Mouse (Mus musculus): ENCODE results near the gene Tac2.

Gene Tac2

DNA sequence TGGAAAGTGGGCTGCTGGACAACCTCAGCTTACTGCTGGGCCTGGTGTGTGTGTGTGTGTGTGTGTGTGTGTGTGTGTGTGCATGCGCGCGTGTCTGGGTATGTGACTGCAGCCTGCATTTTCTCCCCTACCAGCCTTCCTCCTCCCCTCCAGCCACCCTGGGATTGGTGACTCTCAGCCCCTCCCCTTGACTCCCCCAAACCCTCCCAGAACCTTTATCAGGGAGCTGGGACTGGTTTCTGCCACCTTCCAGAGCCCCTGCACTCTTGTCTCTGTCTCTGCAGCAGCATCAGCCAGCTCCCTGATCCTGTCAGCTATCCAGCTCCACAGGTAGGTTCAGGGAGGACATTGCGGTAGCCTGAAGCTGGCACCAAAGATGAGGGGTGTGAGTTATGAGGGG is 858 bp downstream of the Tac2 start:
- DNase-seq (ENCODE audit: low read depth, low spot score): no peak

DNA sequence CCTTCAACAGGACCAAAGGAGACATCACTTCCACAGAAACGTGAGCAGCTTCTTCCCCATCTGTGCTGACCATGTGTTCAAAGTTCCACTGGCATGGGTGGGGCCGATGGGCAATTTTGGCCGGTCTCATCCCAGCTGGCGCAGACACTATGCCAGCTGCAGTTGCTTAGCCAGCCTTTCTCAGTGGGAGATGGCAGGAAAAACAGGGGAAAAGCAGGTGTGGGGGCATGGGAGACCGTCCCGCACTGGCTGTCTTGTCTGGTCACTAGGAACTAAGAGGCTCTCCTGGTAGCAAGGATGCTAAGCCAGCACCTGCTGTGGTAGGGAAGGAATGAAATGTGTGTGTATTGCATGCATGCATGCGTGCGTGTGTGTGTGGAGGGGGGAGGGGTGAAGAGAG is 4.2 kb downstream of the Tac2 start:
- DNase-seq (ENCODE audit: low read depth, low spot score): no peak

DNA sequence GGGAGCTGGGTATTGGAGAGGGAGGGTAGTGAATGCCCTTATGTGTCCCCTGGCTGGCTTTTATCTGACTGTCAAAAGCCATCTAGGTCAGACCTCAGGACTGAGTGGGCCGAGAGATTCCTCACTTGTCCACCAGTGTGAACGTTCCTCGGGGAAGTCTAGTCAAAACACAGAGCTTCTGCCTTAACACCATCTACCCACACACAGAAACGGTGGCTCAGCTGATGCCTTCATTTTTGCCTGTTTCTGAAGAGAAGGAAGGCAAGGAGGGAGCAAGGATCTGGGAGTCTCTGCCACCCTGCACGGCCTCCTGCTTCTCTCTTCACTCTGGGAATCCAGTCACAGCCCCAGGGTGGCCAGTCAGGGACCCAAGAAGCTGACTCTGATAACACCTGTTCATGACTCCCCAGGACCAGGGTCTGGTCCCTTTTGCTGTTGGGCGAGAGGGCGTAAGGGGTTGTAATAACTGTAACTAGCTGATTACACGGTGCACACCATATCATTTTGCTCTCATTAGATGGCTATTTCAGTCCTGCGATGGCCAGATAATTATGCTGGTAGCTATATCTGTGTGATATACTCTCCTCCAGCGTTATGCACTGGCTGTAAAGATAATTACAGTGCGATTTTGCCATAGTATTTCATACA is 6.1 kb downstream of the Tac2 start:
- no peak for DNase-seq (ENCODE audit: low read depth, low spot score)

DNA sequence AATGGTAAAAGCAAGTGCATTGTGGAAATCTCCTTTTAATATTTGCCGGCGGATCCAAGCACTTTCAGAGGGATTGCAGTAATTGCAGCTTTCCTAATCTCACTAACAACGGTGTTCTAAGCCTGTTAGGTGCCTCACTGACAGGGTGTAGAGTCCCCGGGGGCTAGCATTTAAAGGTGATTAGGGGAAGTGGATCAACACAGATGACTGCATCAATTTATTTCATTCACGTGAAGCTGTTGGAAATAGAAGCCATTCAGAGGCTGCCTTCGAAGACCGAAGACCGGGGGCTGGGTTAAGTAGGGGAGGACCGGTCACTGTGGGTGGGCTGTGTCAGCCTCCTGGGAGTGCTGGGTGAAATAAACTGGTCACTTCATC is 6.6 kb downstream of the Tac2 start:
- DNase-seq (ENCODE audit: low read depth, low spot score): no peak

DNA sequence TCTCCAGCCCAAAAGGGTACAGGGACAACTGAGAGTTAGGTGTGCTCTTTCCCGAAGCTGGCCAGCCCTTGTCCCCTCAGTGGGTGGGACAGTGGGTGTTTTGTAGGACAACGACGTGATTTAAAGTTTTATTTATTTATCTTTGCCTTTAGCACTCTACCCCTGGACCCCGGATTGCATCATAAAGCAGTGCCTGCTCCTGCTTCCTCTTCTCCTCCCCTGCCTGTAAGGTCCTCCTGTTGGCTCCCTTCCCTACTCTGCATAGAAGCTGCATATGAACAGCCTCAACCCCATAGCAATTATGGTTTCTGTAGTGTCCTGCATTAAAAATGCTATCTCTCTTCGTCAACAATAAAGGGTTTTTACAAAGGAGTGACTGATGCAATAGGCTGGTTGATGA is 7.1 kb downstream of the Tac2 start:
- no peak for DNase-seq (ENCODE audit: low read depth, low spot score)

DNA sequence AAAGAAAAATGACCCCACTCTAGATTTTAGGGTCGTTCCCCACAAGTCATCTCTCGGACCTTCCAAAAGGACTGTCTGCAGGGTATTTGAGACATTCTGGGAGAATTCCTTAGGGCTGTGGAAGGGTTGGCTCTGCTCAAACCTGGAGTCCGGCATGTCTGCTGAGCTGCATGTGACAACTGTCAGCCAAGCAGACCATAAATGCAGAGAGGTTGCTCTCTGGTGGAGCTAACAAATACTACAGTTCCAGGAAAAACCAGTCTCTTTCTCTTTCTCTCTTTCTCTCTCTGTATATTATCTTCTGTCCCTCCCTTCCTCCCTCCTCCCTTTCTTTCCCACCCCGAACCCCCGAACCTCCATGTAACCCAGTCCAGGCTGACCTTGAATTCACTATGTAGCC is 10.2 kb downstream of the Tac2 start:
- DNase-seq (ENCODE audit: low read depth, low spot score): no peak

DNA sequence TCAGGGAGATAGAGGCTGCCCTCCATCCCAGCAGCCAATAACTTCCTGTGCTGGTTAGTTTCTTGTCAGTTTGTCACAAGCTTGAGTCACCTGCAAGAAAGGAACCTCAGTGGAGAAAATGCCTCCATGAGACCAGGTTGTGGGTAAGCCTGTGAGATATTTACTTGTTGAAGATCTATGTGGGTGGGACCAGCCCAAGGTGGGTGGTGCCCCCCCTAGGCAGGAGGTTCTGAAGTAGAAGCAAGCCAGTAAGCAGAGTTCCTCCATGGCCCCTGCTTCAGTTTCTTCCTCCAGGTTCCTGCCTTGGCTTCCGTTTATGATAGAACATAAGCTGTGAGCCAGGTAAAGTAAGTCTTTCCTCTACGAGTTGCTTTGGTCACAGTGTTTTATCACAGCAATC is 12.0 kb downstream of the Tac2 start:
- no peak for DNase-seq (ENCODE audit: low read depth, low spot score)

DNA sequence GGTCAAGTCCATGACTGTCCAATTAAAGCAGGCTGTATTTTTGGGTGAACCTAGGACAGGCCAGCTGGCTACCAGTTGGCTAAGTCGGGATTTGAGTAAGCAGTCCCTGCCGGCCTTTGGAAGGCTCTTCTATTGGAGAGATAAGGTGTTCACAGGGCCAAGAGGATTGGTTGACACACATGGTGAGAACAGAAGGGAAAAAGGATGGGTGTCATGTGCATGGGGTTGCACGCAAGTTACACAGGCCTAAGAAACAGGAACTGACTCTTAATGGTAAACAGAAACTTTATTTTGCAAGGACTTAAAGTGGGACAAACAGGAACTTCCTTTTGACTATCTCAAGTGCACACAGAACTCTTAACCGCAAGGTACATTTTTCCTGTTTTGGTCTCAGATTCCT is 12.6 kb downstream of the Tac2 start:
- no peak for DNase-seq (ENCODE audit: low read depth, low spot score)

DNA sequence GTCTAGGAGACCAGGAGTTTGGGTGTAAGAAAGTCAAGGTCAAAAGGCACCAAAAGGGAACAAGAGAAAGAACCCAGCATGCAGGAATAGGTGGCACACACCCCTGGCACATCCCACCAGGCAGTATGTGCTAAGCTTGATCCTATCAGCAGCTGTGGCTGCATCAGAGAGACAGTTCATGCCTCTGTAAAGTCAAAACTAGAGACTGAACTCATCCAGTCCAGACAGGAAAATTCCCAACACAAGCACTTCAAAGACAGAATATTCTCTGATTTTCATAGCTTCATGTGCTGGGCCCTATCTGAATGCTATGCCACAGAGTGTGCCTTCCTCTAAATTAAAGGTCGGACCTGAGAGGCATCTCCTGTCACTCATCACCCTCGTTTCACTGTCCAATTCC is 13.3 kb downstream of the Tac2 start:
- no peak for DNase-seq (ENCODE audit: low read depth, low spot score)

DNA sequence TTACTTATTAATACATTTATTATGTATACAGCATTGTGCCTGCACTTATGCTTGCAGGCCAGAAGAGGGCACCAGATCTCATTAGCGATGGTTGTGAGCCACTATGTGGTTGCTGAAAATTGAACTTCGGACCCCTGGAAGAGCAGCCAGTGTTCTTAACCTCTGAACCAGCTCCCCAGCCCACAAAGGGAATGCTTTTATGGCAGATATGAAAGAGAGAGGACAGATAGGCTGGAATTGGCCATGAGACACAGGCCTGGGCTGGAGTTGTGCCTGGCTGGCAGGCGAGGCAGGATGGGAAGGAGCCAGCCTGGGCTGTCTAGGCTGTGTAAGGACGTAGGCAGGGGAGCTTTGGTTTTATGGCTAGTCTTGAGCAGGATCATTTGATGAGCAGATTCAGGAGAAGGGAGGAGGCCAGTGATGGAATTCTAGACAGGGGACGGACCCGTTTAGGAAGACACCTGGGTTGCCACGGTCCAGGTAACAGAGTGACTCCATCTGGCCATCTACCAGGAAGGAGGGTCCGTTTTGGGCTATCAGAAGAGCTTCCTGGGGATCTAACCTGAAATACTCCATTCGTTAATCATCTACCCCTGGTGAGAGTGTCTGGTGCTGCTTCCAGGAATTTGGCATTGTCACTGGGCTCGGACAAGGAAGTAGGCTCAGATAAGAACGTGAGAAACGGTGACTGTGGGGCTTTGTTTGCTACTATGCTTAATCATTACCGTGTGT is 14.0 kb downstream of the Tac2 start:
- DNase-seq (ENCODE audit: low read depth, low spot score): no peak

DNA sequence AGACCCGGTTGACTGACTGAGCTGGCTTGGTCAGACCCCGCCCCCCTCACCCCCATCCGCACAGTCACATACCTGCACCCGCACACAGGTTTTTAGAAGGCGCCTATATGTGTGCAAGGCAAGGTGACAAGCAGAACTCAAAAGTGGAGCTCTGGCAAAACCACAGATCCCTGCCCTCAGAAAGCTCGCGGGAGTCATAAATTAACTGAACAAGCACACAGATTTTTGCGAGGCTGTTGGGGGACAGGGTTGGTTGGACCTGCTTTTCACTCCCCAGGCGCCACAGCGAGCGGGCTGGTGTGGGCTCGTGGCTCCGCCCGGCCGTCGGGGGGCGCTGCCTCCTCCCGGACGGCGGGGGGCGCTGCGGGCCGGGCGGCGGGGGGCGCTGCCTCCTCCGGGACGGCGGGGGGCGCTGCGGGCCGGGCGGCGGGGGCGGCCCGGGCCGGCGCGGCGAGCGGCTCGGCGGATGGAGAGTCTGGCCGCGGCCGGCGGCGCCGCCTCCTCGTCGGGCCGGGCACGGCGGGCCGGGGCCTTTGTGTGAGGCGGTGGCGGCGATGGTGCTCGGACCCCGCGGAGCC is 14.9 kb downstream of the Tac2 start, which contains the start of gene Zbtb39:
Gene Zbtb39, plus strand, starts transcription at position 456 of the 578 bp plus-strand sequence.
- DNase-seq (ENCODE audit: low read depth, low spot score): no peak

DNA sequence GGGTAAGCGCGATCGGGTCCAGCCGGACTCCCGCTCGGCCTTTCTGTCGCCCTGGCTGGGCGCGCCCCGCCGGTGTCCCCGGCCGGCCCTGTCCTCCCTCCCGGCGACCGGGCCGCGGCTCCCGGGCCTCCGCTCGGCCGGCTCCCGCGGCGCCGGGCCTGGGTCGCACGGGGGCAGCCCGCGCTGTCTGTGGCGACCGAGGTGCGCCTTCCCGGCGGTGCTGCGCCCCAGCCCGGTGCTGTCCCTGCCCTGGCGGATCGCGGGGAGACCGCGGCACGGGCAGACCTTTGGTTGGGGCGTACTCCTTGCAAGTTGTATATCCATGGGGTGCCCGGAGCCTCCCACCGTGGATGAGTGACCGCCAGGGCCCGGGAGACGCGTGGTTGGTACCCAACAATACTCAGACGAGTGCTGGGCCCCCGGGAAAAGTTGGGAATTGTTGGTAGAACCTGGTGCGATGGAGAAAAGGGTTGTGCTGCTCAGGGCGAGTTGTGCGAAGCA is 15.4 kb downstream of the Tac2 start:
- no peak for DNase-seq (ENCODE audit: low read depth, low spot score)

DNA sequence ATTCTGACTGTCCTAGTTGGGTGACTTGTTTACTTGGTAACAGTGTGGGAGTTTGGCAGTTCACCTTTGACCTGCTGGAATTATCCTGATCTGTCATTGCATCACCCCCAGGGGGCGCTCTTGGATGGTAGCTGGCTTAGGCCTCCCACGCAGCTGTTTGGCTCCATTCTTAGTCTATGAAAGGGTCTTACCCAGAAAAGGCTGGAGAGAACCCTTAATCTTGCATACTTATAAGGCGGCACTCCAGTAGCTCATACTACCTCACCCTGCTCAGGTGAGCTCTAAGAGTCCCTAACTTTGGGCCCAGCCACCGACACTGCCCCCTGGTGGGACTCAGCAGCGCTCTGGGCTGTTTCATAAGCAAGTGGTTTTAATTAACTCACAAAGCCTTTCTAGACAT is 20.4 kb downstream of the Tac2 start:
- no peak for DNase-seq (ENCODE audit: low read depth, low spot score)

DNA sequence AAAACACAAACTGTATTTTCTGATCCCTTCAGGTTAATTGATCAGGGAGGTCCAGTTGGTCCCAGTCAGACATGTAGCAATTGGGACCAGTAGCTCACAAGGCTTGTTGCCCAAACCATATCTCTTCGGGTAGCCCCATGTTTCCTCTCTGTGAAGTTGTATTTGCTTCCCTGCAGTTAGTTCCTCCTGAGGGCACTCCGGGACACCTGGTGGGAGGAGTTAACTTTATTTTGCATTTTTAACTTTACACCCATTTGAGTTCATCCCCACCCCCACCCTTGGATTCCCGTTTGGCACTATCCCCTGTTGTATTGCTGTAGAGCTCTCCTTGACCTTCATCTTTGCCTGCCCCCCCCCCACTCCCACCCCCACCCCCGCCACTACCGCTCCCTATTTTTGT is 21.6 kb downstream of the Tac2 start:
- DNase-seq (ENCODE audit: low read depth, low spot score): no peak

DNA sequence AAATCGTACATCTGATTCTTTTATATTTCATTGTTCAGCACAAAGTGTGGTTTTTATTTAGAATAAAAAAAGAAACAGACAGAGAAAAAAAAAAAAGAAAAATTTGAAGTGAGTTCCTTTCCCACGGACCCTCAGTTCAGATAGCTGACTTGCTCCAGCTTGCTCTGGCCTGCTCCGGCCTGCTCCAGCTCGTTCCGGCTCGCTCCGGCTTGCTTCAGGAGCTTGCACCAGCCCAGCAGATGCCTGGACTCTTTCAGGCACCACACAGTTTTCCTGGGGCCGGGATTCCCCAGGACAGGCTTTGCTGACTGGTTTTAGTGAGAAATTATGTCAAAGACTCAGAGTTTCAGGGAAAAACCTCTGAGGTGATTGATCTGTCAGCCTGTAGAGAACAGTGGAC is 23.0 kb downstream of the Tac2 start:
- no peak for DNase-seq (ENCODE audit: low read depth, low spot score)

DNA sequence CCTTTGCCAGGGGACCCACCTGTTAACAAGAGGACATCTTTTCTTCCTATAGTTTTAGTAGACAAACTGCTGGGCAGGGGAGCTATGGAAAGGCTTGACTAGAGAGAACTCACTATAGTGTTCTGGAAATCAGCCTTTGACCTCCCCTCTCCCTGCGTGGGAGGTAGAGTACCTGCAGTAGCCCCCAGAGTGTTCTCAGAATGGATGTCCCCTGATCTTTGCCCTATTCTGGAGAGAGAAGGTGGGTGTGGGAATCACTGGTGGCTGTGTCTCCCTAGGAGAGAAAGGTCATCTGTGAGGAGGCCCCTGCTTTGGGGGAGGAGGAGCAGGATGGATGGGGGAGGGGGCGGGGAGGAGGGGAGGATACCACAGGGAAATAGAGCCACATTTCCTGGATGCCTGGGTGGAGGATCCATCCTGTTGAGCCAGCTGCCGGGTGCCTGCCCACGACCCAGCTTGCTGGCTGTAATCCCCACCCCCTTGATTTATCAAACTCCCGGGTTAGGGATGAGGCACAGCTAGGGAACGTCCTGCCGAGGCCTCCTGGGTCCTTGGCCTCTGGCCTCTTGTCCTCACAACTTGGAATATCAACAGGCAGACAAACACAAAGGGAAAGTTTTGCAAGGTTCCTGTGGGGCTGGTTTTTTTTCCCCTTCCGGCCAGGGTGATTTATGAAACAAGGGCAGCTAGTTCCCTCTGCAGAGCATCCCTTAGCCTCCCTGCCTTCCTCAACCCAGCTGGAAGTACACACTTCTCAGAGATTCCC is 24.8 kb downstream of the Tac2 start:
- no peak for DNase-seq (ENCODE audit: low read depth, low spot score)

DNA sequence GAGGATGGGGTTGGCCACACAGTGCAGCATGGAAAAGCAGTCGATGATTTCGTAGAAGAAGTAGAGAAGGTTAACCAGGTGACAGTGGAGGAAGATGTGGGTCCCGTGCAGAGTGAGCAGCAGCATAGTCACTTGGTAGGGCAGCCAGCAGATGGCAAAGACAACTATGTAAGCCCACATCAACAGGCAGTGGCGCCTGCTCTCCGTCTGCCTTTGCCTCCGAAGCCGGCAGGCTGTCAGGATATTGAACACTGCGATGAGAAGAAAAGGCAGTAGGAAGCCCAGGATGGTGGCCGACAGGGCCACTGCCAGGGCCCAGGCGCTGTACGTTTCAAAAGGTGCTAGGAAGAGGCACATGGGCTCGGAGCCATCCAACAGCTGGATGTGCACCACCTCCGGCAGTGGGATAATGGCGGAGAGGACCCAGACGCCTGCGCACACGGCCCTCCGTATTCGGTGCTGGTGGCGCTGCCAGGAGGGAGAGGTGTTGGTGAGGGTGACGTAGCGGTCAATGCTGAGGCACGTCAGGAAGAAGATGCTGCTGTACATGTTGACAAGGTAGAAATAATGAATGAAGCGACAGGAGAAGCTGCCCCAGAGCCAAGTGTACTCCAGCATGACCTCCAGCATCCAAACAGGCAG is 26.0 kb downstream of the Tac2 start:
- DNase-seq (ENCODE audit: low read depth, low spot score): no peak

DNA sequence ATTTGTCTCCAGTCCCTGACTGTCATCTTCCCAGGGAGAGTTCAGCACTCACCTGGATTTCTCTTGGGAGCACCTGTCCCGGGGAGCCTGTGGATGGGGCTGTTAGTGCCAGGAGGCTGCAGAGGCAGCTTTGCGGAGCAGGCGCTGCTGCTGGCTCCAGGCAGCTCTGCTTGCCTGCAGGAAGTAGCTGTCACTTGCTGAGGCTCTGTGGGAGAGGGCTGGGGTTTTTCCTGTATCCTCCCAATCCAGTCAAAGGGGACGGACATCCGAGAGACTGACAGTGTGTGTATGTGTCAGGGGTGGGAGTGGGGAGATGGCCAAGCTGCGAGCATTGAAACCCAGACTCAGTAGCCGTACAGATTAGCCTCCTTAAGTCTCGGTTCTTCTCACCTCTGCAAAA is 27.3 kb downstream of the Tac2 start, which contains the start of gene Gpr182:
Gene Gpr182, minus strand, starts transcription at position 185 of the 400 bp plus-strand sequence.
- no peak for DNase-seq (ENCODE audit: low read depth, low spot score)

DNA sequence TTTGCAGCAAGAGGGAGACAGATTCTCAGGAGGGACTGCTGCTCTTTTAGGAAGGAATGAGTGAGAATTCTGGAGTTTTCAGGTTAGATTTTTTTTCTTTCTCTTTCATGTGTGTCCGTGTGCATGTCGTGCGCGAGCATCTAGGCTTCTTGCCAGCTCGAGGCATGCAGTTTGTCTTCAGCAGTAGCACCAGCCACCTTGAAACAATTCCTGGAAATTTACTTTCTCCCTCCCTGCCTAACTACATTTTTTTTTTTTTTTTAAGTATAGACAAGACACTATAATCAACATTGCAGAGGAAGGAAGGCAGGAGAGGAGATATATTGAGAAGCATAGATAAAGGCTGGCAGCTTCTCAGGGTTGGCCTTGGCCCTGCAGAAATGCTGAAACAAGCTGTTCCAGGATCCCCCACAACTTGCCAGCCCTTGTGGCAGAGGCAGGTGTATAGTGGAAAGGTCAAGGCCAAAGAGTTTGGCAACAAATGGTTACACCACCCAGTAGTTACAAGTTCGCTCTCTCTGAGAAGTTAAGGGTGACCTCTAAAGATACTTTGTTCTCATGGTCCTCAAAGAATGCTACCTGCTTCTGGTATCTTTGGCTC is 30.4 kb downstream of the Tac2 start:
- DNase-seq (ENCODE audit: low read depth, low spot score): no peak

DNA sequence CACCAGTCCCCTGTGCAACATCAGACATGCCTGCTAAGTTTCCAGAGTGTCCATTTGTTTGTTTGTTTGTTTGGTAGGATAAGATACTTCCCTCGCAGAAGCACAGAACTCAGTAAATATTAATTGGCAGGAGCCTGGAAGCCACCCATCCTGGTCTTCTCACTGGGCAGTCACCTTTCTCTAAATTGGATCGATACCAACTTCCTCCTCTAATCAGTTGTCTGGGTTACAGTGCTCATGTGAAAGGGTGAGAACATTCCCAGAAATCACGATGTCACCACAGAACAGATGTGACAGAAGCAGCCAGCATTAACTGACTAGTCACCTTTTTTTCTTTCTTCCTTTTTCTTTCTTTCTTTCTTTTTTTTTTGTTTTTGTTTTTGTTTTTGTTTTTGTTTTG is 31.0 kb downstream of the Tac2 start:
- DNase-seq (ENCODE audit: low read depth, low spot score): no peak

DNA sequence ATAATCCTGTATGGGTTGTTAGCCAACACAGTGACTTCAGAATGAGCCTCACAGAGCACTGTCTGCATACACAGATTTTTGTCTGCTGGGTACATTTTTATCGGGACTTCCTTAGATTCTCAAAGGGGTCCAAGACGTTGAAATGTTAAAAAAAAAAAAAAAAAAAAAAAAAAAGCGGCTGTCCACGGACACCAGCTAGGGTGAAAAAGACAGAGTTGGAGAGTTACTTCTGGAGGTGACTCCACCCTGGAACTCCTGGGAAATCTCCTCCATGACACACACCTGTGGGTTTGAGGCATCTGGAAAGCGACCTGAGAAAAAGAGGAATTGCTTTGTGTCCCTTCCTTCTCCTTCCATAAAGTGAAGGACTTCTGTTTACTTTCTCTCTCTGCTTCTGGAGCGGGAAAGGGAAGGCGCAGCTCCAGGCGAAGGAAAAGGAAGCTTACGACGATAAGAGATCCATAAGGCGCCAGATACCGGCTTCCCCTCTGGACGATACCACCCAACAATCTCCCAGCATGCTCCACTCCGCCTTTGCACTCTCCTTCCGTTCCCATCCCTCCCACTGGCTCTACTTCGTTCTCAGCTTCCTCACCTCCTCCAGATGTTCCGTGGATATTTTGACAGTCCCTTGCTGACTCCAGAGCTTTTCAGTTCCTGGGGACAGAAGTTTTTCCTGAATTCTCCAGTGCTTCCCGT is 31.6 kb downstream of the Tac2 start:
- no peak for DNase-seq (ENCODE audit: low read depth, low spot score)
